Mouse (Mus musculus): ENCODE results near the gene Fam114a2. TPM values are rescaled to one million over a fixed set of nuclear protein-coding genes. Genes with fewer than 3 reads are reported as not detected.
"Not testable (repeated sequence)": the region's sequence is repeated elsewhere in the genome, so short reads cannot be mapped to it uniquely, and the experiment has no call there.

Fam114a2 gene
- polyA plus RNA-seq (2011; ENCODE audit: insufficient read depth, insufficient read length, low read depth, missing spikeins), result 84.7 and 95.2 TPM in 2 replicates

GRCm38 (mm10) chr11:57518091-57518750 lies at the start of gene Fam114a2, which contains the start of gene Mfap3:
Gene Fam114a2, minus strand, starts transcription at chr11:57518617.
Gene Mfap3, plus strand, starts transcription at chr11:57518664.
- peak within 1 kb of the TSS; percentile 77 for H3K9ac ChIP-seq (ENCODE audit: low read depth, poor library complexity, severe bottlenecking)

GRCm38 (mm10) chr11:57566091-57567035 lies 47.9 kb upstream of the Fam114a2 start:
- no peak overlapping the region for H3K27ac ChIP-seq (ENCODE audit: insufficient read depth, low read length)
- no peak for TF ChIP-seq EP300 (IDR thresholded peaks at IDR 0.05; ENCODE audit: insufficient read depth, low read depth, low read length)
- TF ChIP-seq CTCF (IDR thresholded peaks at IDR 0.05; ENCODE audit: low read depth, low read length), result no peak
- no peak for TF ChIP-seq POLR2A (IDR thresholded peaks at IDR 0.05; ENCODE audit: insufficient read depth, low read length)
- no peak overlapping the region; the same call in 1 of the 2 replicates for H3K9ac ChIP-seq (ENCODE audit: low read depth, poor library complexity, severe bottlenecking)
- no peaks in the 10 kb centered on the region for H3K4me1 ChIP-seq (ENCODE audit: control insufficient read depth, insufficient read depth, low read length)
- H3K36me3 ChIP-seq (ENCODE audit: control insufficient read depth, insufficient read depth, low read length, poor library complexity, severe bottlenecking), result no peaks in the 10 kb centered on the region
- no peak overlapping the region for H3K4me3 ChIP-seq (ENCODE audit: low read depth, low read length)
- peaks cover 3% of the 10 kb centered on the region; the same call in 1 of the 2 replicates for H3K9me3 ChIP-seq (replicated peaks; ENCODE audit: control insufficient read depth, insufficient read depth, low read length, poor library complexity, severe bottlenecking)
- H3K27me3 ChIP-seq (ENCODE audit: control insufficient read depth, insufficient read depth, low read length, poor library complexity, severe bottlenecking), result no peaks in the 10 kb centered on the region

More at GRCm38 (mm10) chr11:57518091-57518750, at the start of gene Fam114a2, which contains the start of gene Mfap3:
- Histone ChIP-seq H3K27me3 (ENCODE audit: control insufficient read depth, insufficient read depth, low read length, poor library complexity, severe bottlenecking) (no peaks in the 10 kb centered on the region), H3K9me3 (replicated peaks; ENCODE audit: control insufficient read depth, insufficient read depth, low read length, poor library complexity, severe bottlenecking) (no peaks in the 10 kb centered on the region), H3K4me1 (ENCODE audit: control insufficient read depth, insufficient read depth, low read length) (no peaks in the 10 kb centered on the region), H3K4me3 (ENCODE audit: low read depth, low read length) (peak within 1 kb of the TSS; percentile 84), H3K27ac (ENCODE audit: insufficient read depth, low read length) (peak within 1 kb of the TSS; percentile 40; the same call in 1 of the 2 replicates), H3K36me3 (ENCODE audit: control insufficient read depth, insufficient read depth, low read length, poor library complexity, severe bottlenecking) (peaks cover 4% of the 10 kb centered on the region; the same call in 1 of the 2 replicates)
- no peak for TF ChIP-seq EP300 (IDR thresholded peaks at IDR 0.05; ENCODE audit: insufficient read depth, low read depth, low read length)
- TF ChIP-seq POLR2A (IDR thresholded peaks at IDR 0.05; ENCODE audit: insufficient read depth, low read length), result peak; percentile 46

GRCm38 (mm10) chr11:57564564-57564963 lies 46.1 kb upstream of the Fam114a2 start:
- no peak overlapping the region for H3K9ac ChIP-seq (ENCODE audit: low read depth, poor library complexity, severe bottlenecking)
- H3K9me3 ChIP-seq (replicated peaks; ENCODE audit: control insufficient read depth, insufficient read depth, low read length, poor library complexity, severe bottlenecking), result 0 out of 2 replicates have a peak, but pooled peaks cover 1% of the 10 kb centered on the region
- TF ChIP-seq CTCF (IDR thresholded peaks at IDR 0.05; ENCODE audit: low read depth, low read length) (no peak), POLR2A (IDR thresholded peaks at IDR 0.05; ENCODE audit: insufficient read depth, low read length) (no peak), EP300 (IDR thresholded peaks at IDR 0.05; ENCODE audit: insufficient read depth, low read depth, low read length) (no peak)
- H3K27ac ChIP-seq (ENCODE audit: insufficient read depth, low read length), result no peak overlapping the region
- no peaks in the 10 kb centered on the region for H3K4me1 ChIP-seq (ENCODE audit: control insufficient read depth, insufficient read depth, low read length)
- no peak overlapping the region for H3K4me3 ChIP-seq (ENCODE audit: low read depth, low read length)
- no peaks in the 10 kb centered on the region for H3K27me3 ChIP-seq (ENCODE audit: control insufficient read depth, insufficient read depth, low read length, poor library complexity, severe bottlenecking)
- no peaks in the 10 kb centered on the region for H3K36me3 ChIP-seq (ENCODE audit: control insufficient read depth, insufficient read depth, low read length, poor library complexity, severe bottlenecking)

- H3K4me3 ChIP-seq (ENCODE audit: low read depth, low read length), result peak overlapping the region; percentile 47
- H3K4me1 ChIP-seq (ENCODE audit: control insufficient read depth, insufficient read depth, low read length); H3K9me3 ChIP-seq (replicated peaks; ENCODE audit: control insufficient read depth, insufficient read depth, low read length, poor library complexity, severe bottlenecking): not testable (repeated sequence)
Observed at GRCm38 (mm10) chr11:57557936-57558335, 39.5 kb upstream of the Fam114a2 start.

GRCm38 (mm10) chr11:57553015-57553780 lies 34.8 kb upstream of the Fam114a2 start:
- Histone ChIP-seq H3K9ac (ENCODE audit: low read depth, poor library complexity, severe bottlenecking) (peak overlapping the region; percentile 8; the same call in 1 of the 2 replicates), H3K27me3 (ENCODE audit: control insufficient read depth, insufficient read depth, low read length, poor library complexity, severe bottlenecking) (no peaks in the 10 kb centered on the region), H3K27ac (ENCODE audit: insufficient read depth, low read length) (peak overlapping the region; percentile 94), H3K9me3 (replicated peaks; ENCODE audit: control insufficient read depth, insufficient read depth, low read length, poor library complexity, severe bottlenecking) (peaks cover 8% of the 10 kb centered on the region), H3K4me3 (ENCODE audit: low read depth, low read length) (no peak overlapping the region), H3K36me3 (ENCODE audit: control insufficient read depth, insufficient read depth, low read length, poor library complexity, severe bottlenecking) (no peaks in the 10 kb centered on the region), H3K4me1 (ENCODE audit: control insufficient read depth, insufficient read depth, low read length) (peaks cover 10% of the 10 kb centered on the region)
- TF ChIP-seq POLR2A (IDR thresholded peaks at IDR 0.05; ENCODE audit: insufficient read depth, low read length) (no peak), CTCF (IDR thresholded peaks at IDR 0.05; ENCODE audit: low read depth, low read length) (no peak), EP300 (IDR thresholded peaks at IDR 0.05; ENCODE audit: insufficient read depth, low read depth, low read length) (peak; percentile 87)

More at GRCm38 (mm10) chr11:57557936-57558335, 39.5 kb upstream of the Fam114a2 start:
- H3K27me3 ChIP-seq (ENCODE audit: control insufficient read depth, insufficient read depth, low read length, poor library complexity, severe bottlenecking); H3K36me3 ChIP-seq (ENCODE audit: control insufficient read depth, insufficient read depth, low read length, poor library complexity, severe bottlenecking): not testable (repeated sequence)
- Histone ChIP-seq H3K9ac (ENCODE audit: low read depth, poor library complexity, severe bottlenecking) (peak overlapping the region; percentile 42; the same call in 1 of the 2 replicates), H3K27ac (ENCODE audit: insufficient read depth, low read length) (peak overlapping the region; percentile 29; the same call in 1 of the 2 replicates)
